11 mouse cellular contexts compared by ENCODE assay signal in the genomic region with DNA sequence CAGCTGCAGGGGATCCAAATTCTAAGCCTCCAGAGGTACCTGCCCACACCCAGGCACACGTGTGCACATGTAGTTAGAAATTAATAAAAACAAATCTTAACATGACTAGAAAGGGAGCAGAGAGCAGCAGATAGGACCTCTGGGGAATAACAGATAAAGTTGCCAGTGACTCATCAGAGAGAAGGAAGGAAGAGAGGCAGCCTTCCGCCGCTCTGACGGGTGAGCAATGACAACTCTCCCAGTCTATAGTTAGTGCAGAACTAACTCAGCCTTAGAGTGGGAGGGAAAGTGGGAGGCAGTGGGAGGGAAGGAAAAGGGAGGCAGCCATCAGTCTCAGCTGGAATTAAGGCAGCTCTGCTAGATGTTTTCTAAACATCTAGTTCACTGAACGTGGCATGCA. TPM values are rescaled to one million over a fixed set of nuclear protein-coding genes. Genes with fewer than 3 reads are reported as not detected.
DNase-seq lines count a peak whose midpoint lies in the region; ATAC-seq and TF ChIP-seq lines count a peak whose summit lies in the region.
"Had no signal": no experiment of that assay in that cellular context is flagged by ENCODE, and none has a peak within 500 bp of the region (broad histone marks: within the 10 kb centered on the region; RNA-seq: fewer than 3 reads in every experiment).

No protein-coding gene starts in this region.

- no peaks in the 10 kb centered on the region for H3K9me3 ChIP-seq in heart, embryonic 11.5 days (replicated peaks; ENCODE audit: control insufficient read depth, low read length)
- no peaks in the 10 kb centered on the region for H3K9me3 ChIP-seq in midbrain, embryonic 15.5 days
- H3K9me3 ChIP-seq: G1E had no signal

- H3K4me2 ChIP-seq in heart, embryonic 11.5 days = no peak overlapping the region
- no peak overlapping the region for H3K4me2 ChIP-seq in midbrain, embryonic 15.5 days

- no peak for TF ChIP-seq POLR2A in bone marrow macrophage, adult 2 months (IDR thresholded peaks at IDR 0.05; ENCODE audit: borderline replicate concordance, low read depth, low read length)

- H3K4me3 ChIP-seq in heart, embryonic 11.5 days (ENCODE audit: low read depth, low read length) = no peak overlapping the region
- no peak overlapping the region for H3K4me3 ChIP-seq in bone marrow macrophage, adult 2 months (ENCODE audit: insufficient read depth, low read length)
- H3K4me3 ChIP-seq in midbrain, embryonic 15.5 days = no peak overlapping the region

- H3K27me3 ChIP-seq in heart, embryonic 11.5 days (ENCODE audit: control insufficient read depth, insufficient read depth, low read length) = no peaks in the 10 kb centered on the region
- H3K27me3 ChIP-seq in midbrain, embryonic 15.5 days (replicated peaks) = no peaks in the 10 kb centered on the region

- TF ChIP-seq CTCF in bone marrow macrophage, adult 2 months (IDR thresholded peaks at IDR 0.05; ENCODE audit: low read depth, low read length) = no peak

- peaks cover 11% of the 10 kb centered on the region; the same call in 1 of the 2 replicates for H3K4me1 ChIP-seq in heart, embryonic 11.5 days (ENCODE audit: control insufficient read depth, insufficient read depth, low read length)
- peaks cover 25% of the 10 kb centered on the region for H3K4me1 ChIP-seq in bone marrow macrophage, adult 2 months (ENCODE audit: control insufficient read depth, insufficient read depth, low read length)
- H3K4me1 ChIP-seq in midbrain, embryonic 15.5 days = peaks cover 9% of the 10 kb centered on the region

- no peak overlapping the region for H3K27ac ChIP-seq in heart, embryonic 11.5 days (ENCODE audit: low read depth, low read length)
- H3K27ac ChIP-seq in bone marrow macrophage, adult 2 months (ENCODE audit: insufficient read depth, low read depth, low read length) = peak overlapping the region; percentile 44; the same call in 1 of the 2 replicates
- H3K27ac ChIP-seq in midbrain, embryonic 15.5 days = no peak overlapping the region

- no peaks in the 10 kb centered on the region for H3K36me3 ChIP-seq in heart, embryonic 11.5 days (ENCODE audit: control insufficient read depth, insufficient read depth, low read length)
- no peaks in the 10 kb centered on the region for H3K36me3 ChIP-seq in midbrain, embryonic 15.5 days (replicated peaks)
- H3K36me3 ChIP-seq: G1E had no signal

- peak; percentile 12 to 32 for DNase-seq in heart, adult 9 months (ENCODE audit: low spot score in 2 of 2)
- DNase-seq in B cell, adult 2 months = peak; percentile 14 to 20
- peak; percentile 67 for DNase-seq in liver
- no peak for DNase-seq in thymus, postnatal 36 days
- DNase-seq in urinary bladder, postnatal 4 days (ENCODE audit: low spot score in 2 of 2) = no peak
- DNase-seq: cerebellum, adult 18-20 months; lung, adult 2 months had no signal

- H3K9ac ChIP-seq in heart, embryonic 11.5 days (ENCODE audit: low read depth, low read length) = no peak overlapping the region
- H3K9ac ChIP-seq in midbrain, embryonic 15.5 days = no peak overlapping the region

- ATAC-seq in heart, embryonic 11.5 days (replicated peaks; ENCODE audit: insufficient number of reproducible peaks, low FRiP score, low TSS enrichment) = no peak; the same call in 1 of the 2 replicates
- ATAC-seq in midbrain, embryonic 15.5 days (replicated peaks) = no peak

- WGBS in heart, embryonic 11.5 days (ENCODE audit: insufficient replicate concordance) = 33% methylated on average over 5 of the region's 5 CpGs
- WGBS in midbrain, embryonic 15.5 days = 77% methylated on average over 5 of the region's 5 CpGs

RNA-seq across cellular contexts. Expression of a gene that starts 21.7 kb away (rescaled TPM):
- 21.2 and 22.2 TPM in 2 replicates for polyA plus RNA-seq in heart, embryonic 11.5 days (2014; fragmentation: Nextera tagmentation; extraction: Ambion mirVana)
- 25.9 and 28.0 TPM in 2 replicates for polyA plus RNA-seq in bone marrow macrophage, adult 2 months (2012; ENCODE audit: insufficient read depth, insufficient read length, missing spikeins)
- 175 and 192 TPM in 2 replicates for polyA plus RNA-seq in midbrain, embryonic 15.5 days (2015; fragmentation: Nextera tagmentation; extraction: Ambion mirVana)
- polyA plus RNA-seq: G1E had no signal

Comparison
In these comparisons a context has a peak if more than half of its experiments do, and no peak if none do; other contexts are left out.
1. DNase-seq: peak in heart, adult 9 months (2 of 2), B cell, adult 2 months (2 of 2) and liver (single experiment); none in thymus, postnatal 36 days (0 of 2) and urinary bladder, postnatal 4 days (0 of 2).